Mouse (Mus musculus) thymus, postnatal 4 days (tissue): ENCODE measurements at regions not wholly inside any gene's neighbourhood (a gene's known extent, or its start where the extent isn't known, plus 50 kb on each side); places are given as distances from the start of the nearest gene placed in this dataset.
A peak's percentile ranks its signal among the peaks of the same experiment; 100 is the strongest.

ENCODE experiments used
- DNase-seq: peaks from one replicate; pipeline ENCODE4 v3.0.0; 2021

- DNase-seq, result no peak
These were observed 93.7 kb upstream of the Gm47985 start for GRCm38 (mm10) chr1:151088535-151089125.

- no peak for DNase-seq
These were observed 90.3 kb upstream of the Gm47985 start for GRCm38 (mm10) chr1:151092035-151092434.

GRCm38 (mm10) chr1:151095344-151096050 is 86.8 kb upstream of the Gm47985 start:
- no peak for DNase-seq

GRCm38 (mm10) chr1:151096079-151096478 is 86.3 kb upstream of the Gm47985 start:
- peak; percentile 61 for DNase-seq

- DNase-seq, result peak; percentile 32
These were observed 84.8 kb upstream of the Gm47985 start for GRCm38 (mm10) chr1:151097506-151097905.

- no peak for DNase-seq
These were observed 83.6 kb upstream of the Gm47985 start for GRCm38 (mm10) chr1:151098763-151099162.

GRCm38 (mm10) chr1:151100565-151101483 is 81.5 kb upstream of the Gm47985 start:
- DNase-seq, result no peak

GRCm38 (mm10) chr1:151101516-151101915 is 80.8 kb upstream of the Gm47985 start:
- DNase-seq, result no peak

GRCm38 (mm10) chr1:151102061-151102460 is 80.3 kb upstream of the Gm47985 start:
- DNase-seq, result no peak

GRCm38 (mm10) chr1:151102646-151103391 is 79.5 kb upstream of the Gm47985 start:
- no peak for DNase-seq

GRCm38 (mm10) chr1:151103522-151104037 is 78.8 kb upstream of the Gm47985 start:
- DNase-seq, result no peak

- DNase-seq, result no peak
These were observed 78.0 kb upstream of the Gm47985 start for GRCm38 (mm10) chr1:151104346-151104745.

GRCm38 (mm10) chr1:151104806-151105205 is 77.5 kb upstream of the Gm47985 start:
- DNase-seq, result no peak

GRCm38 (mm10) chr1:151105251-151105650 is 77.1 kb upstream of the Gm47985 start:
- DNase-seq, result no peak

- DNase-seq, result no peak
These were observed 74.9 kb upstream of the Gm47985 start for GRCm38 (mm10) chr1:151107401-151107800.

- DNase-seq, result no peak
These were observed 73.0 kb upstream of the Gm47985 start for GRCm38 (mm10) chr1:151109333-151109732.

GRCm38 (mm10) chr1:151110412-151110811 is 71.9 kb upstream of the Gm47985 start:
- no peak for DNase-seq

- no peak for DNase-seq
These were observed 70.7 kb upstream of the Gm47985 start for GRCm38 (mm10) chr1:151111683-151112082.

- no peak for DNase-seq
These were observed 69.9 kb upstream of the Gm47985 start for GRCm38 (mm10) chr1:151112390-151112789.

GRCm38 (mm10) chr1:151113199-151113598 is 69.1 kb upstream of the Gm47985 start:
- DNase-seq, result no peak

GRCm38 (mm10) chr1:151118530-151118929 is 63.8 kb upstream of the Gm47985 start:
- no peak for DNase-seq

- no peak for DNase-seq
These were observed 63.4 kb upstream of the Gm47985 start for GRCm38 (mm10) chr1:151118982-151119381.

GRCm38 (mm10) chr1:151119566-151119965 is 62.8 kb upstream of the Gm47985 start:
- no peak for DNase-seq
